Mouse (Mus musculus): ENCODE measurements around the gene Fat4.

DNA sequence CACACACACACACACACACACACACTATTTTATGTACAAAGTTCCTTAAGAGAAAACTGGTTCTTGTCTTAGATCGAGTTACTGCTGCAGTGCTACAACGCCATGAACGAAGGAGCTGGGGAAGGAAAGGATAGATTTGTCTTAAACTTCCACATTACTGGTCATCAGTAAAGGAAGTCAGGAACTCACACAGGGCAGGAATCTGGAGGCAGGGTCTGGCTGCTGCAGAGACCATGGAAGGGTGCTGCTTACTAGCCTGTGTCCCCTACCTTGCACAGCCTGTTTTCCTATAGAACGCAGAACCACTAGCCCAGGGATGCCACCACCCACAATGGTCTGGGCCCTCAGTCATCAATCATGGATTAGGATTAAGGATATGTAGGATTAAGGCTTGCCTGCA lies 10.0 kb upstream of the Fat4 start:
- TF ChIP-seq CTCF (IDR thresholded peaks at IDR 0.05; ENCODE audit: extremely low read depth, insufficient read depth, insufficient read length, insufficient replicate concordance) (no peak), POLR2A (IDR thresholded peaks at IDR 0.05; ENCODE audit: low read depth, low read length) (no peak)
